Mouse (Mus musculus): ENCODE results near the gene Ttc1.

DNA sequence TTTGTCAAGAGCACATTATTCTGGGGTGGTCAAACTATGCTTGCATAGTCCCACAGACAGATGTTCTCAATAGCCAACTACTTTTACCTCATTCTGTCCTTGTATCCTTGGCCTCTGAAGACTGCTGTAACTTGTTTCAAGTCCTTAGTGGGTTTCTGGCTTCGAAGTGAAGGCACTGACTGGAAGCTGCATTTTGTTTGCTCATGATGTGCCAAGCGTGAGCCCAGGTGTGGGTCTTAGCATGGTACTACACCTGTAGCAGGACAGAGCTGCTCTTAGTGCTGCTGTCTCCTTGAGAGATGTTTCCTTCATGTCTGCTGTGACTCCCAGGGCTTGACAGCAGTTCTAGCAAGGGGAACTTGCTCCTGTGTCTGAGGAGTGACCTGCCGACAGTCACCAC is 24.4 kb downstream of the Ttc1 start:
- TF ChIP-seq CTCF (IDR thresholded peaks at IDR 0.05; ENCODE audit: low read depth, low read length) (no peak), POLR2A (IDR thresholded peaks at IDR 0.05; ENCODE audit: insufficient read depth, low read length) (no peak)

Measured in ES-Bruce4 (cell line).